Mouse (Mus musculus): ENCODE measurements at regions not wholly inside any gene's neighbourhood (a gene's known extent, or its start where the extent isn't known, plus 50 kb on each side); places are given as distances from the start of the nearest gene placed in this dataset.

GRCm38 (mm10) chr2:74463407-74463806 lies 115.8 kb downstream of the Lnpk start:
- Histone ChIP-seq H3K4me3 (ENCODE audit: insufficient read depth, low read length) (no peak overlapping the region), H3K4me1 (ENCODE audit: control insufficient read depth, insufficient read depth, low read length) (peaks cover 2% of the 10 kb centered on the region), H3K27ac (ENCODE audit: insufficient read depth, low read length) (peak overlapping the region; percentile 21; the same call in 1 of the 2 replicates)
- no peak for TF ChIP-seq POLR2A (IDR thresholded peaks at IDR 0.05; ENCODE audit: extremely low read depth, insufficient read depth, low read length)
- TF ChIP-seq CTCF (IDR thresholded peaks at IDR 0.05; ENCODE audit: extremely low read depth, insufficient read depth, low read length): no peak

GRCm38 (mm10) chr2:74461211-74461844 lies 117.9 kb downstream of the Lnpk start:
- Histone ChIP-seq H3K27ac (ENCODE audit: insufficient read depth, low read length) (no peak overlapping the region), H3K4me1 (ENCODE audit: control insufficient read depth, insufficient read depth, low read length) (peaks cover 2% of the 10 kb centered on the region), H3K4me3 (ENCODE audit: insufficient read depth, low read length) (no peak overlapping the region)
- TF ChIP-seq POLR2A (IDR thresholded peaks at IDR 0.05; ENCODE audit: extremely low read depth, insufficient read depth, low read length) (no peak), CTCF (IDR thresholded peaks at IDR 0.05; ENCODE audit: extremely low read depth, insufficient read depth, low read length) (no peak)

GRCm38 (mm10) chr2:74454431-74454830 lies 124.8 kb downstream of the Lnpk start:
- H3K4me3 ChIP-seq (ENCODE audit: insufficient read depth, low read length): no peak overlapping the region
- no peaks in the 10 kb centered on the region for H3K4me1 ChIP-seq (ENCODE audit: control insufficient read depth, insufficient read depth, low read length)
- H3K27ac ChIP-seq (ENCODE audit: insufficient read depth, low read length): no peak overlapping the region
- TF ChIP-seq CTCF (IDR thresholded peaks at IDR 0.05; ENCODE audit: extremely low read depth, insufficient read depth, low read length) (no peak), POLR2A (IDR thresholded peaks at IDR 0.05; ENCODE audit: extremely low read depth, insufficient read depth, low read length) (no peak)

GRCm38 (mm10) chr2:74452679-74453078 lies 126.6 kb downstream of the Lnpk start:
- TF ChIP-seq CTCF (IDR thresholded peaks at IDR 0.05; ENCODE audit: extremely low read depth, insufficient read depth, low read length) (no peak), POLR2A (IDR thresholded peaks at IDR 0.05; ENCODE audit: extremely low read depth, insufficient read depth, low read length) (no peak)
- Histone ChIP-seq H3K4me1 (ENCODE audit: control insufficient read depth, insufficient read depth, low read length) (no peaks in the 10 kb centered on the region), H3K27ac (ENCODE audit: insufficient read depth, low read length) (no peak overlapping the region), H3K4me3 (ENCODE audit: insufficient read depth, low read length) (no peak overlapping the region)

GRCm38 (mm10) chr2:74451578-74451977 lies 127.7 kb downstream of the Lnpk start:
- TF ChIP-seq POLR2A (IDR thresholded peaks at IDR 0.05; ENCODE audit: extremely low read depth, insufficient read depth, low read length) (no peak), CTCF (IDR thresholded peaks at IDR 0.05; ENCODE audit: extremely low read depth, insufficient read depth, low read length) (no peak)
- Histone ChIP-seq H3K4me1 (ENCODE audit: control insufficient read depth, insufficient read depth, low read length) (no peaks in the 10 kb centered on the region), H3K4me3 (ENCODE audit: insufficient read depth, low read length) (no peak overlapping the region), H3K27ac (ENCODE audit: insufficient read depth, low read length) (no peak overlapping the region)

- TF ChIP-seq CTCF (IDR thresholded peaks at IDR 0.05; ENCODE audit: extremely low read depth, insufficient read depth, low read length) (no peak), POLR2A (IDR thresholded peaks at IDR 0.05; ENCODE audit: extremely low read depth, insufficient read depth, low read length) (no peak)
- no peak overlapping the region for H3K27ac ChIP-seq (ENCODE audit: insufficient read depth, low read length)
Observed at GRCm38 (mm10) chr2:74451038-74451437, 128.2 kb downstream of the Lnpk start.

GRCm38 (mm10) chr2:74450064-74450765 lies 129.0 kb downstream of the Lnpk start:
- Histone ChIP-seq H3K4me3 (ENCODE audit: insufficient read depth, low read length) (no peak overlapping the region), H3K27ac (ENCODE audit: insufficient read depth, low read length) (no peak overlapping the region), H3K4me1 (ENCODE audit: control insufficient read depth, insufficient read depth, low read length) (no peaks in the 10 kb centered on the region)
- TF ChIP-seq POLR2A (IDR thresholded peaks at IDR 0.05; ENCODE audit: extremely low read depth, insufficient read depth, low read length) (no peak), CTCF (IDR thresholded peaks at IDR 0.05; ENCODE audit: extremely low read depth, insufficient read depth, low read length) (no peak)

More at GRCm38 (mm10) chr2:74451038-74451437, 128.2 kb downstream of the Lnpk start:
- H3K4me1 ChIP-seq (ENCODE audit: control insufficient read depth, insufficient read depth, low read length): no peaks in the 10 kb centered on the region
- H3K4me3 ChIP-seq (ENCODE audit: insufficient read depth, low read length): no peak overlapping the region

GRCm38 (mm10) chr2:74435184-74435911 lies 143.9 kb downstream of the Lnpk start:
- Histone ChIP-seq H3K27ac (ENCODE audit: insufficient read depth, low read length) (no peak overlapping the region), H3K4me3 (ENCODE audit: insufficient read depth, low read length) (no peak overlapping the region), H3K4me1 (ENCODE audit: control insufficient read depth, insufficient read depth, low read length) (no peaks in the 10 kb centered on the region)
- no peak for TF ChIP-seq POLR2A (IDR thresholded peaks at IDR 0.05; ENCODE audit: extremely low read depth, insufficient read depth, low read length)
- no peak for TF ChIP-seq CTCF (IDR thresholded peaks at IDR 0.05; ENCODE audit: extremely low read depth, insufficient read depth, low read length)

- H3K4me3 ChIP-seq (ENCODE audit: insufficient read depth, low read length): no peak overlapping the region
Observed at GRCm38 (mm10) chr2:74426746-74427145, 152.5 kb downstream of the Lnpk start.

More at GRCm38 (mm10) chr2:74426746-74427145, 152.5 kb downstream of the Lnpk start:
- Histone ChIP-seq H3K4me1 (ENCODE audit: control insufficient read depth, insufficient read depth, low read length) (no peaks in the 10 kb centered on the region), H3K27ac (ENCODE audit: insufficient read depth, low read length) (no peak overlapping the region)
- TF ChIP-seq POLR2A (IDR thresholded peaks at IDR 0.05; ENCODE audit: extremely low read depth, insufficient read depth, low read length): no peak
- TF ChIP-seq CTCF (IDR thresholded peaks at IDR 0.05; ENCODE audit: extremely low read depth, insufficient read depth, low read length): no peak

Data from cortical plate, adult 2 months (tissue).